In genomic region chr15:90213946-90214345, GRCm38 (mm10) we compare ENCODE assay signal across 25 mouse cellular contexts.
"Had no signal": no experiment of that assay in that cellular context is flagged by ENCODE, and none has a peak within 500 bp of the region (broad histone marks: within the 10 kb centered on the region; RNA-seq: fewer than 3 reads in every experiment).

No protein-coding gene starts in this region.

- H3K4me3 ChIP-seq: embryonic facial prominence, embryonic 10.5 days; embryonic facial prominence, embryonic 12.5 days; embryonic facial prominence, embryonic 13.5 days; embryonic facial prominence, embryonic 15.5 days; erythroblast, embryonic 14.5 days; forebrain, embryonic 10.5 days; forebrain, embryonic 12.5 days; forebrain, embryonic 13.5 days; forebrain, embryonic 15.5 days; gastrocnemius, adult 2 months; heart, adult 2 months had no signal

- ATAC-seq: forebrain, embryonic 13.5 days; forebrain, embryonic 14.5 days; forebrain, embryonic 15.5 days; forebrain, embryonic 16.5 days; forebrain, postnatal 0 days had no signal

- H3K4me2 ChIP-seq: embryonic facial prominence, embryonic 12.5 days; embryonic facial prominence, embryonic 13.5 days; embryonic facial prominence, embryonic 15.5 days; forebrain, embryonic 12.5 days; forebrain, embryonic 13.5 days; forebrain, embryonic 15.5 days had no signal

- H3K9me3 ChIP-seq: embryonic facial prominence, embryonic 10.5 days; embryonic facial prominence, embryonic 12.5 days; embryonic facial prominence, embryonic 13.5 days; embryonic facial prominence, embryonic 15.5 days; forebrain, embryonic 10.5 days; forebrain, embryonic 12.5 days; forebrain, embryonic 13.5 days; forebrain, embryonic 15.5 days had no signal

- DNase-seq: cerebellum, adult 8-10 months; cerebellum, adult 9-10 months; cerebellum, adult 9-11 months; cerebellum, postnatal 25 days; cerebellum, postnatal 36 days; embryo, embryonic 11 days; forebrain, postnatal 0 days; gastrocnemius, adult 2 months; gastrocnemius, postnatal 10 days; gastrocnemius, postnatal 14 days; gastrocnemius, postnatal 25 days; gastrocnemius, postnatal 36 days; heart, adult 18-20 months; heart, adult 2 months had no signal

- H3K4me1 ChIP-seq: embryonic facial prominence, embryonic 10.5 days; embryonic facial prominence, embryonic 12.5 days; embryonic facial prominence, embryonic 13.5 days; embryonic facial prominence, embryonic 15.5 days; forebrain, embryonic 10.5 days; forebrain, embryonic 12.5 days; forebrain, embryonic 13.5 days; forebrain, embryonic 15.5 days had no signal

- H3K27me3 ChIP-seq: embryonic facial prominence, embryonic 12.5 days; embryonic facial prominence, embryonic 13.5 days; embryonic facial prominence, embryonic 15.5 days; forebrain, embryonic 12.5 days; forebrain, embryonic 15.5 days had no signal

- H3K36me3 ChIP-seq: embryonic facial prominence, embryonic 10.5 days; embryonic facial prominence, embryonic 12.5 days; embryonic facial prominence, embryonic 13.5 days; embryonic facial prominence, embryonic 15.5 days; forebrain, embryonic 10.5 days; forebrain, embryonic 12.5 days; forebrain, embryonic 15.5 days had no signal

- H3K27ac ChIP-seq: embryonic facial prominence, embryonic 10.5 days; embryonic facial prominence, embryonic 12.5 days; embryonic facial prominence, embryonic 13.5 days; embryonic facial prominence, embryonic 15.5 days; forebrain, embryonic 10.5 days; forebrain, embryonic 12.5 days; forebrain, embryonic 13.5 days; forebrain, embryonic 15.5 days; gastrocnemius, adult 2 months; heart, adult 2 months had no signal

- H3K9ac ChIP-seq: embryonic facial prominence, embryonic 12.5 days; embryonic facial prominence, embryonic 15.5 days; forebrain, embryonic 12.5 days; forebrain, embryonic 13.5 days; forebrain, embryonic 15.5 days; forebrain, postnatal 0 days had no signal
